Mouse (Mus musculus) spleen, postnatal 36 days (tissue): Measurements from ENCODE around the gene Pde11a.

Experiments
- DNase-seq, 2 experiments: peaks; one replicate each; pipeline ENCODE4 v3.0.0; 2022; ENCODE audit warnings: low spot score in 2 of 2, mixed read lengths in 1 of 2

Pde11a gene

GRCm38 (mm10) chr2:76323185-76323875, 15.2 kb downstream of the Pde11a start:
- no peak for DNase-seq

GRCm38 (mm10) chr2:76320336-76320735, 18.2 kb downstream of the Pde11a start:
- DNase-seq: no peak

- DNase-seq: no peak
These were observed 19.3 kb downstream of the Pde11a start for GRCm38 (mm10) chr2:76319231-76319630.

- DNase-seq: no peak
These were observed 50.9 kb downstream of the Pde11a start for GRCm38 (mm10) chr2:76287671-76288070.

- no peak for DNase-seq
These were observed 52.3 kb downstream of the Pde11a start for GRCm38 (mm10) chr2:76286288-76286740.

- no peak for DNase-seq
These were observed 53.4 kb downstream of the Pde11a start for GRCm38 (mm10) chr2:76285150-76285549.

GRCm38 (mm10) chr2:76283378-76284132, 55.0 kb downstream of the Pde11a start:
- DNase-seq: no peak

- DNase-seq: no peak
These were observed 69.1 kb downstream of the Pde11a start for GRCm38 (mm10) chr2:76269494-76269893.

- no peak for DNase-seq
These were observed 71.2 kb downstream of the Pde11a start for GRCm38 (mm10) chr2:76267335-76267734.

- no peak for DNase-seq
These were observed 72.0 kb downstream of the Pde11a start for GRCm38 (mm10) chr2:76266622-76267021.

- DNase-seq: no peak
These were observed 74.3 kb downstream of the Pde11a start for GRCm38 (mm10) chr2:76264258-76264657.

GRCm38 (mm10) chr2:76262661-76263060, 75.9 kb downstream of the Pde11a start:
- no peak for DNase-seq

- peak; percentile 4 for DNase-seq
These were observed 83.7 kb downstream of the Pde11a start for GRCm38 (mm10) chr2:76254833-76255232.

GRCm38 (mm10) chr2:76251379-76251778, 87.2 kb downstream of the Pde11a start:
- no peak for DNase-seq

GRCm38 (mm10) chr2:76248242-76248641, 90.3 kb downstream of the Pde11a start:
- DNase-seq: no peak

GRCm38 (mm10) chr2:76239175-76239574, 99.4 kb downstream of the Pde11a start:
- DNase-seq: no peak

- DNase-seq: no peak
These were observed 100.1 kb downstream of the Pde11a start for GRCm38 (mm10) chr2:76238496-76238895.

GRCm38 (mm10) chr2:76237638-76238420, 100.7 kb downstream of the Pde11a start:
- no peak for DNase-seq

- DNase-seq: no peak
These were observed 118.0 kb downstream of the Pde11a start for GRCm38 (mm10) chr2:76220364-76221108.

GRCm38 (mm10) chr2:76219540-76219939, 119.0 kb downstream of the Pde11a start:
- no peak for DNase-seq

- no peak for DNase-seq
These were observed 122.4 kb downstream of the Pde11a start for GRCm38 (mm10) chr2:76216146-76216545.

GRCm38 (mm10) chr2:76215219-76215618, 123.4 kb downstream of the Pde11a start:
- DNase-seq: peak; percentile 6 to 7
